Mouse (Mus musculus) thymus, postnatal 14 days (tissue): ENCODE measurements around the gene Nedd9.
A peak's percentile ranks its signal among the peaks of the same experiment; 100 is the strongest.

ENCODE experiments used
- DNase-seq: peaks from one replicate; pipeline ENCODE4 v3.0.0; 2021

Gene Nedd9

GRCm38 (mm10) chr13:41339195-41339594 lies 148.0 kb downstream of the Nedd9 start:
- DNase-seq: no peak

GRCm38 (mm10) chr13:41337407-41337806 lies 149.8 kb downstream of the Nedd9 start:
- no peak for DNase-seq

GRCm38 (mm10) chr13:41336260-41336659 lies 150.9 kb downstream of the Nedd9 start:
- no peak for DNase-seq

- no peak for DNase-seq
These were observed 151.4 kb downstream of the Nedd9 start for GRCm38 (mm10) chr13:41335767-41336166.

- no peak for DNase-seq
These were observed 152.5 kb downstream of the Nedd9 start for GRCm38 (mm10) chr13:41334641-41335000.

- no peak for DNase-seq
These were observed 153.1 kb downstream of the Nedd9 start for GRCm38 (mm10) chr13:41333889-41334640.

- DNase-seq: no peak
These were observed 155.4 kb downstream of the Nedd9 start for GRCm38 (mm10) chr13:41331671-41332340.

GRCm38 (mm10) chr13:41330589-41331345 lies 156.4 kb downstream of the Nedd9 start:
- DNase-seq: no peak

GRCm38 (mm10) chr13:41330051-41330450 lies 157.1 kb downstream of the Nedd9 start:
- DNase-seq: no peak

- DNase-seq: no peak
These were observed 158.7 kb downstream of the Nedd9 start for GRCm38 (mm10) chr13:41328481-41328880.

- no peak for DNase-seq
These were observed 159.6 kb downstream of the Nedd9 start for GRCm38 (mm10) chr13:41327546-41327945.

GRCm38 (mm10) chr13:41326134-41326533 lies 161.0 kb downstream of the Nedd9 start:
- no peak for DNase-seq

- DNase-seq: no peak
These were observed 161.8 kb downstream of the Nedd9 start for GRCm38 (mm10) chr13:41325346-41325745.

- no peak for DNase-seq
These were observed 162.5 kb downstream of the Nedd9 start for GRCm38 (mm10) chr13:41324631-41325030.

GRCm38 (mm10) chr13:41321433-41321832 lies 165.7 kb downstream of the Nedd9 start:
- DNase-seq: no peak

GRCm38 (mm10) chr13:41320749-41321148 lies 166.4 kb downstream of the Nedd9 start:
- DNase-seq: no peak

- DNase-seq: peak; percentile 91
These were observed 184.4 kb downstream of the Nedd9 start for GRCm38 (mm10) chr13:41302716-41303115.

GRCm38 (mm10) chr13:41300037-41300436 lies 187.1 kb downstream of the Nedd9 start:
- no peak for DNase-seq

GRCm38 (mm10) chr13:41298996-41299395 lies 188.2 kb downstream of the Nedd9 start:
- DNase-seq: no peak

- DNase-seq: no peak
These were observed 188.6 kb downstream of the Nedd9 start for GRCm38 (mm10) chr13:41298533-41298932.

GRCm38 (mm10) chr13:41296396-41296795 lies 190.8 kb downstream of the Nedd9 start:
- DNase-seq: no peak

GRCm38 (mm10) chr13:41295886-41296285 lies 191.3 kb downstream of the Nedd9 start:
- no peak for DNase-seq

- DNase-seq: no peak
These were observed 193.6 kb downstream of the Nedd9 start for GRCm38 (mm10) chr13:41293595-41293994.

GRCm38 (mm10) chr13:41291466-41291974 lies 195.6 kb downstream of the Nedd9 start:
- no peak for DNase-seq
